Mouse (Mus musculus) embryonic fibroblast, embryonic 13.5 days (primary cell): ENCODE measurements around the gene Aatk.

Source experiments
- CTCF ChIP-seq: IDR thresholded peaks from 2 replicates; pipeline ENCODE4 v1.5.1; 2011; ENCODE audit warnings: mild to moderate bottlenecking, control low read depth, low read length, moderate library complexity, borderline replicate concordance; ENCODE audit not compliant: insufficient read depth
- POLR2A ChIP-seq: IDR thresholded peaks from 2 replicates; pipeline ENCODE4 v1.6.1; 2011; ENCODE audit warnings: low read depth, mild to moderate bottlenecking, control low read depth, low read length, moderate library complexity

DNA sequence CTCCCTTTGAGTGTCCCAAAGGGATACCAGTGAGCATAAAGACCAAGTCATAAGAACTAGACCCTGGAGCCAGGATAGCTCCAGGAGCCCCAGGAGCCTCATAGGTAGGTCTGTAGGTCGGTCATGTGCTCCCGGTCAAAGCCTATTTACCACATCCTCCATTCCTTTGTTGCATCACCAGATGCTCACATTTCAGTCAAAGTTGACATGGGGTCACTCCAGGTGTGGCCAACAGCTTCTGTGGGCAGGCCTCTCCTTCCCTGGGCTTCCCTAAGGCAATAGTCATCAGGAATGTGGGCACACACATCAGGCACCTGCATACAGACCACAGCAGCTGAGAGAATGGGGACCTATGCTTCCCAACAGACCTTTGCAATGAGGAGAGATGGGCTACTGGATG lies 79.1 kb downstream of the Aatk start:
- TF ChIP-seq POLR2A: no peak
- no peak for TF ChIP-seq CTCF
